Mouse (Mus musculus) forebrain, embryonic 16.5 days (tissue): ENCODE measurements around the gene Trim8. TPM values are rescaled to one million over a fixed set of nuclear protein-coding genes. Genes with fewer than 3 reads are reported as not detected.

Experiments
- ATAC-seq: fragments of 200-750 bp; cut with Nextera tagmentation; 2 replicates; pipeline ENCODE4 v1.8.0; 2017; ENCODE audit warnings: mild to moderate bottlenecking, moderate library complexity
- H3K27ac ChIP-seq: fragments of 300-500 bp; sonication (generic); 2 replicates; pipeline ENCODE4 v1.5.1; 2014; ENCODE audit warnings: low read length, control low read depth
- H3K27me3 ChIP-seq: fragments of 300-500 bp; sonication (generic); replicated peaks from 2 replicates; pipeline ENCODE4 v1.6.1; 2014; ENCODE audit warnings: low read length; ENCODE audit not compliant: control insufficient read depth, insufficient read depth
- H3K36me3 ChIP-seq: fragments of 300-500 bp; sonication (generic); 2 replicates; pipeline ENCODE4 v1.6.1; 2014; ENCODE audit not compliant: control insufficient read depth, insufficient read depth
- H3K4me1 ChIP-seq: fragments of 300-500 bp; sonication (generic); replicated peaks from 2 replicates; pipeline ENCODE4 v1.6.1; 2014; ENCODE audit warnings: low read length; ENCODE audit not compliant: control insufficient read depth, insufficient read depth
- H3K4me2 ChIP-seq: fragments of 300-500 bp; sonication (generic); 2 replicates; pipeline ENCODE4 v1.6.1; 2014; ENCODE audit warnings: mild to moderate bottlenecking, low read length, control low read depth
- H3K4me3 ChIP-seq: fragments of 300-500 bp; sonication (generic); replicated peaks from 2 replicates; pipeline ENCODE4 v1.5.1; 2014; ENCODE audit warnings: mild to moderate bottlenecking, low read length, control low read depth
- H3K9ac ChIP-seq: fragments of 300-500 bp; sonication (generic); replicated peaks from 2 replicates; pipeline ENCODE4 v1.6.1; 2014; ENCODE audit warnings: low read depth, low read length, control low read depth
- H3K9me3 ChIP-seq: fragments of 300-500 bp; sonication (generic); 2 replicates; pipeline ENCODE4 v1.6.1; 2016; ENCODE audit warnings: low read length; ENCODE audit not compliant: control insufficient read depth
- WGBS: fragments of 180-500 bp; shearing (Covaris S2); extraction: QIAGEN DNeasy Blood & Tissue Kit; methylation state at CpG from one replicate; pipeline ENCODE4 v1.1.7; 2014; 5-methylcytosine and 5-hydroxymethylcytosine counted together
- polyA plus RNA-seq: library from polyadenylated mRNA; unstranded; fragments of >200 nt; fragmentation: Nextera tagmentation; extraction: Ambion mirVana; gene quantifications from 2 replicates; pipeline ENCODE4 v1.2.1, GENCODE M21; 2015

Gene Trim8
- polyA plus RNA-seq, 1 experiment from 2014 or later = 27.7 TPM

GRCm38 (mm10) chr19:46516667-46517528, 15.4 kb downstream of the Trim8 start:
- H3K9me3 ChIP-seq = no peaks in the 10 kb centered on the region
- H3K4me2 ChIP-seq = no peak overlapping the region
- H3K9ac ChIP-seq = no peak overlapping the region
- no peak for ATAC-seq
- no peak overlapping the region for H3K27ac ChIP-seq
- H3K4me1 ChIP-seq = peaks cover 18% of the 10 kb centered on the region
- H3K27me3 ChIP-seq = no peaks in the 10 kb centered on the region
- H3K36me3 ChIP-seq = peaks cover 36% of the 10 kb centered on the region
- WGBS = 50% methylated on average over 3 of the region's 3 CpGs
- H3K4me3 ChIP-seq = no peak overlapping the region

DNA sequence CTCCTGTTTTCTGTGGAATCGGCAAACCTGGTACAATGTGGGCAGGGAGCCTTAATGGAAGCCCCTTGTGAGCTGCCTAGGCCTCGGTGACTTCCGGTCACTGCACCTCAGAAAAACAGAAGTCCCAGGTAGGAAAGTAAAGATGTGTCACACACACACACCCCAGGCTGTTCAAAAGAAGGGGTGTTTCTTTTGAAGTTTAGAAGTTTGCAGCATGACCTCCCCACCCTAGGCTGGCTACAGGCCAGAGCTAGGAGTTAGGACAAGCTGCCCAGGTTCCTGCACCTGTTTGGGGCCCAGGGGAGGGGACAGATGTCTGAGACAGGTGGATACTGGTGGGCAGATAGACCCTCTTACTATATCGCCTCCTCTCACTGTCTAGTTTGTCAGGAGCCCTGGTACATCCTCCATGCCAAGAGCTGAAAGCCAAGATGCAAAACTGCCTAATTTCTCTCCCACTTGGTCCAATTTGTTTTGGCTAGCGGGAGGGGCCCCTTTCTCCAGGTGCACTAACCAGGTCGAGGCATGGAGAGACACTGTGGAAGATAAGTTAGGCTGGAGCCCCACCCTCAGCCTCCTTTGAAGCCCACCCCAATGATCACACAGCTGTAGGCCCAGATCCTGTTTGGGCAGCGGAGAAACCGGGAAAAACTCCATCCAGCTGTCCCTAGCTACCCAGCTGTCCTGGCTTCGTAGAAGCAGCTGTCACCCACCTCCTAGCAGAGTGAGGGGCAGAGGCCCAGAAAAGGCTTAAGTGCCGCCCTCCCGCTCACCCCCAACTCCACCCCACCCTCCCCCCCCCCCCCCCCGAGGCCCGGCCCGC, 16.2 kb downstream of the Trim8 start:
- Histone ChIP-seq H3K9ac (peak overlapping the region; percentile 19; the same call in 1 of the 2 replicates), H3K4me2 (no peak overlapping the region), H3K27me3 (no peaks in the 10 kb centered on the region), H3K36me3 (peaks cover 29% of the 10 kb centered on the region), H3K4me3 (no peak overlapping the region), H3K9me3 (no peaks in the 10 kb centered on the region), H3K4me1 (peaks cover 18% of the 10 kb centered on the region), H3K27ac (no peak overlapping the region)
- 35% methylated on average over 10 of the region's 14 CpGs for WGBS
- peak; percentile 24; the same call in 1 of the 2 replicates for ATAC-seq

GRCm38 (mm10) chr19:46518352-46518787, 16.9 kb downstream of the Trim8 start:
- ATAC-seq = peak; percentile 55
- H3K36me3 ChIP-seq = peaks cover 23% of the 10 kb centered on the region
- H3K4me1 ChIP-seq = peaks cover 24% of the 10 kb centered on the region
- H3K9me3 ChIP-seq = no peaks in the 10 kb centered on the region
- no peak overlapping the region for H3K4me3 ChIP-seq
- H3K27ac ChIP-seq = no peak overlapping the region
- peak overlapping the region; percentile 2; the same call in 1 of the 2 replicates for H3K4me2 ChIP-seq
- peak overlapping the region; percentile 19; the same call in 1 of the 2 replicates for H3K9ac ChIP-seq
- H3K27me3 ChIP-seq = no peaks in the 10 kb centered on the region
- 2% methylated on average over 13 of the region's 13 CpGs for WGBS

DNA sequence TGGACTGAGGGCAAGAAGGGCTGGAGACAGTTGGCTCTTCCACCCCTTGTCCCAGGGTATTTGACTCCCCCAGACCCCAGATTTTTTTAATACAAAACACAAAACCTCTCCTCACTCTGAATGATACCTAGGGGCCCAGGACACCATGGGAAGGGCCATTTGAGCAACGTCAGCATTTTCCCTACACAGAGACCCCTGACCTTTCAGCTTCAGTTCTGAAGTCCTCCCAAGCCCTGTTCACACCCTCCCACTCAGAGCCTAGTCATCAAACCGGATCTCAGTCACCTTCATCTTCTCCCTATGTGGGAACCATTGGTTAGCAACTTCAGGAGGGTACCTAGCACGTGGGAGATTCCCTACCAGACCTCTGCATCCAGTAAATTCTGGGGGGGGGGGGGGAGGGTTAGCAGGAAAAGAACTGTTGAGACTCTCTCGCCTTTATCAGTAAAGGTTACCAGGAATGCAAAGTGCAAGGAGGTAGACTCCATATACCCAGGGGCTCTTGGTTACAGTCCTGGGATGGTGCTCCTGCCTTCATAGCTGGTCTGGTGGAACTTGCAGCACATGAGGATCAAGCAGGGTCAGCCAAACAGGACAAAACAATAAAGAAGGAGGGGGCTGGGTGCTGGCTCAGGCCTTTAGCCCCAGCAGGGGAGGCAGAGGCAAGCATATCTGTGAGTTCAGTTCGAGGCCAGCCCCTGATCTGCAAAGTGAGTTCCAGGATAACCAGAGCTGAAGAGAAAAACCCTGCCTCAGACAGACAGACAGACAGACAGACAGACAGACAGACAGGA, 17.5 kb downstream of the Trim8 start:
- no peak overlapping the region for H3K27ac ChIP-seq
- 19% methylated on average over 5 of the region's 5 CpGs for WGBS
- H3K9ac ChIP-seq = no peak overlapping the region
- H3K27me3 ChIP-seq = no peaks in the 10 kb centered on the region
- H3K4me2 ChIP-seq = no peak overlapping the region
- peaks cover 31% of the 10 kb centered on the region for H3K4me1 ChIP-seq
- ATAC-seq = no peak
- no peak overlapping the region for H3K4me3 ChIP-seq
- H3K36me3 ChIP-seq = peaks cover 17% of the 10 kb centered on the region
- no peaks in the 10 kb centered on the region for H3K9me3 ChIP-seq

DNA sequence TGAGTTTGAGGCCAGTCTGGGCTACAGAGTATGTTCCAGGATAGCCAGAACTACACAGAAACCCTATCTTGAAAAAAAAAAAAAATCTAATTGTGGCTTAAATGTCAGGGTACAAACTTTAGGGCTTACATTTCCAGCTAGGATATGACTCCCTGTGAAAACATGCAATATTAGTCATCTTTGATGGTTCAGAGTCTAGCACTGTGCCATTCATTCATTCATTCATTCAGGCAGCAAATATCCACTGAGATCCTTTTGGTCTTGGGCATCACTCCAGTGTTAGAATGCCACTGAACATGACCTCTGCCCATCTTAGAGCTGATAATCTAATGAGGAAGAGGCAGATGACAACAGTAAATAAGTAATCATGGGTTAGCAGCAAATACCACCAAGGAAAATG, 20.2 kb downstream of the Trim8 start:
- no peak overlapping the region for H3K27ac ChIP-seq
- H3K36me3 ChIP-seq = no peaks in the 10 kb centered on the region
- H3K4me1 ChIP-seq = peaks cover 57% of the 10 kb centered on the region
- no peak for ATAC-seq
- no peaks in the 10 kb centered on the region for H3K27me3 ChIP-seq
- H3K9me3 ChIP-seq = no peaks in the 10 kb centered on the region
- H3K4me3 ChIP-seq = no peak overlapping the region
- no peak overlapping the region for H3K9ac ChIP-seq
- H3K4me2 ChIP-seq = no peak overlapping the region

DNA sequence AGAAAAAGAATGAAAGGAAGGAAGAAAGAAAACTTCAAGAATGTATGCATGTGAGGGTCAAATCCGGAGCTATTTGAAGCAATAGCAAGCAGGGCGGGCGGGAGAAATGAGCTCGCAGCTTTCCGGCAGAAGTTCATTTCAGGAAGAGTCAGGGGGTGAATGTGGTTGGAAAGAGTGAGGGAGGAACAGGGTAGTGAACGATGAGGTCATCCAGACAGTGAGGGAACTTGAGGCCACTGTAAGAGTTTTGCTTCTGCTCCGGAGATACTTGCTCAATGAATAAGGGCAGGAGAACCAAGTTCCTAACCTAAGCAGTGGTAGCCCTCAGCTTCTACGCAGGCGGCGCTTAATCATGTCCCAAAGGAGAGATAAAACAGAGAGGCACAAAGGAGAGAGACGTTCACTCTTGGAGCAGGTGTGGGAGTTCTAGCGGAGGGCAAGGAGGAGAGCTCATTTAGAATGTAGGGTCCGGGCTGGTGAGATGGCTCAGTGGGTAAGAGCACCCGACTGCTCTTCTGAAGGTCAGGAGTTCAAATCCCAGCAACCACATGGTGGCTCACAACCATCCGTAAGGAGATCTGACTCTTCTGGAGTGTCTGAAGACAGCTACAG, 21.0 kb downstream of the Trim8 start:
- H3K9ac ChIP-seq = no peak overlapping the region
- ATAC-seq = no peak
- H3K27me3 ChIP-seq = no peaks in the 10 kb centered on the region
- H3K36me3 ChIP-seq = no peaks in the 10 kb centered on the region
- H3K9me3 ChIP-seq = no peaks in the 10 kb centered on the region
- no peak overlapping the region for H3K4me2 ChIP-seq
- H3K27ac ChIP-seq = no peak overlapping the region; the same call in 1 of the 2 replicates
- H3K4me3 ChIP-seq = no peak overlapping the region
- WGBS = 47% methylated on average over 15 of the region's 15 CpGs
- peaks cover 62% of the 10 kb centered on the region for H3K4me1 ChIP-seq

DNA sequence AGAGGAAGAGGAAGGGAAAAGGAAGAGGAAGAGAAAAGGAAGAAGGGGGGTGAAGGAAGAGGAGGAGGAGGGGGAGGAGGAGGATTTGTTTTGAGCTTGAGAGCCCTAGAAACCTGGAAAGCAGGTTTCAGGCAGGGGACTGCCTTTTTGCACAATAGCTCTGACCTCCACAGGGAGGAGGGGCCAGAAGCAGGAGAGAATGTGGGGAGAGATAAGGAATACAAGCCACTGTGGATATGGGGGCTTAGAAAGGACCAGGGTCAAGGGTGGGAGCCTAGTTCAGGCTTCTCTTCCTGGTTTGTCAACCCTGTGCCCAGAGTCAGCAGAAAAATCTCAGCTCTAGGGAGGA, 21.6 kb downstream of the Trim8 start:
- Histone ChIP-seq H3K9ac (peak overlapping the region; percentile 33), H3K36me3 (no peaks in the 10 kb centered on the region), H3K4me2 (peak overlapping the region; percentile 50), H3K9me3 (no peaks in the 10 kb centered on the region), H3K27me3 (no peaks in the 10 kb centered on the region), H3K4me1 (peaks cover 62% of the 10 kb centered on the region), H3K27ac (peak overlapping the region; percentile 84), H3K4me3 (no peak overlapping the region)
- no peak for ATAC-seq

GRCm38 (mm10) chr19:46523480-46524151, 22.1 kb downstream of the Trim8 start:
- H3K9ac ChIP-seq = peak overlapping the region; percentile 33
- no peaks in the 10 kb centered on the region for H3K9me3 ChIP-seq
- H3K4me2 ChIP-seq = peak overlapping the region; percentile 50
- peak overlapping the region; percentile 24 for H3K4me3 ChIP-seq
- no peaks in the 10 kb centered on the region for H3K36me3 ChIP-seq
- H3K27me3 ChIP-seq = no peaks in the 10 kb centered on the region
- peaks cover 62% of the 10 kb centered on the region for H3K4me1 ChIP-seq
- WGBS = 3% methylated on average over 20 of the region's 20 CpGs
- peak overlapping the region; percentile 84 for H3K27ac ChIP-seq
- peak; percentile 89 for ATAC-seq
